Comparison of ENCODE assay signal across 16 mouse cellular contexts in the genomic region with DNA sequence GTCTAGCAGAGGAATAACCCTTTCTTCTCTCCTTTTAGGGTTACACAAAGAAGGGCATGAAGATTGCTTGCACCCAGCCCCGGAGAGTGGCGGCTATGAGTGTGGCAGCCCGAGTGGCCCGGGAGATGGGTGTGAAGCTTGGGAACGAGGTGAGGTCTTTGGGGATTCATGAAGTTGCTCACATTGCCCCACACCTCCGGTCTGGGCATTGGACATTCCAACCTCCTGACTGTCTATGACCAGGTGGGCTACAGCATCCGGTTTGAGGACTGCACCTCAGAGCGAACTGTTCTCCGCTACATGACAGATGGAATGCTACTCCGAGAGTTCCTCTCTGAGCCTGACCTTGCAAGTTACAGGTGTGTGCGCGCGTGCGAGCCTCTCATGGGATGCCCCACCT.
"Had no signal": no experiment of that assay in that cellular context is flagged by ENCODE, and none has a peak within 500 bp of the region (broad histone marks: within the 10 kb centered on the region; RNA-seq: fewer than 3 reads in every experiment).

No protein-coding gene starts in this region.

- DNase-seq: retina, postnatal 1 day; right cerebral cortex, adult 18-20 months; right cerebral cortex, postnatal 14 days; right cerebral cortex, postnatal 25 days; right cerebral cortex, postnatal 4 days; spleen, adult 18-20 months; thymus, adult 18-20 months; thymus, adult 2 months; thymus, postnatal 14 days; thymus, postnatal 25 days; thymus, postnatal 36 days; thymus, postnatal 4 days had no signal

- H3K27ac ChIP-seq: neural tube, embryonic 13.5 days; neural tube, embryonic 15.5 days; stomach, embryonic 15.5 days; stomach, postnatal 0 days had no signal

- H3K4me3 ChIP-seq: neural tube, embryonic 13.5 days; neural tube, embryonic 15.5 days; stomach, embryonic 15.5 days had no signal
